Mouse (Mus musculus) brain, embryonic 14.5 days (tissue): Measurements from ENCODE around the gene Ncan.

Source experiments
- CTCF ChIP-seq: fragments of 200-500 bp; IDR thresholded peaks from 2 replicates; pipeline ENCODE4 v1.5.1; 2012; ENCODE audit warnings: inconsistent platforms, mild to moderate bottlenecking, moderate library complexity, borderline replicate concordance; ENCODE audit not compliant: insufficient read depth, insufficient read length; ENCODE audit errors: extremely low read depth
- POLR2A ChIP-seq: fragments of 200-500 bp; IDR thresholded peaks from 2 replicates; pipeline ENCODE4 v1.6.1; 2012; ENCODE audit warnings: mild to moderate bottlenecking, inconsistent platforms, borderline replicate concordance; ENCODE audit not compliant: poor library complexity, insufficient read depth, insufficient read length, severe bottlenecking; ENCODE audit errors: extremely low read depth

- TF ChIP-seq CTCF, result no peak
- no peak for TF ChIP-seq POLR2A
Observed at GRCm38 (mm10) chr8:70158069-70158853, 37.6 kb upstream of the Ncan start.
